Mouse (Mus musculus): ENCODE results near the gene Gm47969.
"Not testable (repeated sequence)": the region's sequence is repeated elsewhere in the genome, so short reads cannot be mapped to it uniquely, and the experiment has no call there.

DNA sequence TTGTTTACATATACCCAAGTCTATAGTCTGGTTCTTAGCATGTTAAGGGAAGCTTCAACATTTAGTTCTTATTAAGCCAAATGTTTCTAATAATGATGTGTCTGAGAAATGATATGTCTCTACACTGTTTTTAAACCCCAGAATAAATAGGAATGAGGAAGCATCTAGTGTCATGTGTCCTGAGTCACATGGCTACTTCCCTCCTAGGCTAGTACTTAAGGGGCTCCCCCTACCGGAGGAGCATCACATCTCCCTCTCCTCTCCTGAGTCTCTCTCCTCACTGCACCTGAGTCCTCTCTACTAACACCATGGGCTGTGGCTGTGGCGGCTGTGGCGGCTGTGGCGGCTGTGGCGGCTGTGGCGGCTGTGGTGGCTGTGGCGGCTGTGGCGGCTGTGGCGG lies 44.4 kb upstream of the Gm47969 start, which contains the start of gene Gm47959:
- TF ChIP-seq MEF2A (IDR thresholded peaks at IDR 0.05; ENCODE audit: extremely low read depth, insufficient replicate concordance, low read depth, low read length, poor library complexity, severe bottlenecking); ZNF384 (IDR thresholded peaks at IDR 0.05; ENCODE audit: low read depth, low read length); MYB (IDR thresholded peaks at IDR 0.05; ENCODE audit: low read depth, low read length); CTCF (IDR thresholded peaks at IDR 0.05 in 2 of 3, conservative IDR thresholded peaks at IDR 0.05 in 1 of 3; ENCODE audit: control insufficient read depth in 1 of 3, insufficient read depth in 1 of 3, low read depth in 2 of 3, low read length in 3 of 3, poor library complexity in 1 of 3, severe bottlenecking in 1 of 3); TAL1 (IDR thresholded peaks at IDR 0.05; ENCODE audit: low read length); ZKSCAN1 (IDR thresholded peaks at IDR 0.05; ENCODE audit: low read depth, low read length); UBTF (IDR thresholded peaks at IDR 0.05; ENCODE audit: borderline replicate concordance, insufficient read depth, low read depth, low read length); POLR2A (IDR thresholded peaks at IDR 0.05; ENCODE audit: control insufficient read depth in 1 of 2, insufficient read depth in 1 of 2, low read depth in 1 of 2, low read length in 2 of 2, poor library complexity in 1 of 2): not testable (repeated sequence)
